Mouse (Mus musculus): Measurements from ENCODE around the gene Fxn.

Fxn gene

GRCm38 (mm10) chr19:24280601-24281228, at the start of gene Fxn:
Gene Fxn (minus strand): TSS chr19:24280605.
- peak; percentile 87 for DNase-seq

GRCm38 (mm10) chr19:24327921-24328320, 47.5 kb upstream of the Fxn start:
- DNase-seq: no peak

- DNase-seq: no peak
Observed at GRCm38 (mm10) chr19:24326969-24327368, 46.6 kb upstream of the Fxn start.

- DNase-seq: no peak
Observed at GRCm38 (mm10) chr19:24325692-24326091, 45.3 kb upstream of the Fxn start.

- no peak for DNase-seq
Observed at GRCm38 (mm10) chr19:24323841-24324613, 43.6 kb upstream of the Fxn start.

- DNase-seq: no peak
Observed at GRCm38 (mm10) chr19:24321900-24322311, 41.5 kb upstream of the Fxn start.

GRCm38 (mm10) chr19:24321211-24321899, 41.0 kb upstream of the Fxn start:
- no peak for DNase-seq

DNA sequence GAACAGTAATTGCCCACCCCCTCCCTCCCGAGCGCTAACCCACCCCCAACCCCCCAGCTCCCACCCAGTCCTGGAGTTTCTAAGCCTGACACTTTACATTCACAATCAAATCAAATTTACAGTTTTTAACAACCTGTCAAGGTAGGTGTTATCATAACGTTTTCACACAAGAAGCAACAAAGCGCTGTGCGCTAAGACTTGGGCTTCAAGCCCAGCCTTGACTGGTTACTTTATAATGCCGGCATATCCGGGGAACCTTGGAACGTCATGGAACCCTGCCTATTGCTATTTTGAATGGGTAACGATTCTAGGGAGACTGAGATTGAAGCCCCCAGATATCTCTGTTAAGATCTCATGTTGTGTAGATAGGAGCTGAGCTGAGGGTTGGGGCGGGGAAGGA, 37.8 kb upstream of the Fxn start:
- no peak for DNase-seq

- no peak for DNase-seq
Observed at GRCm38 (mm10) chr19:24317731-24318130, 37.3 kb upstream of the Fxn start.

- no peak for DNase-seq
Observed at GRCm38 (mm10) chr19:24317038-24317591, 36.7 kb upstream of the Fxn start.

DNA sequence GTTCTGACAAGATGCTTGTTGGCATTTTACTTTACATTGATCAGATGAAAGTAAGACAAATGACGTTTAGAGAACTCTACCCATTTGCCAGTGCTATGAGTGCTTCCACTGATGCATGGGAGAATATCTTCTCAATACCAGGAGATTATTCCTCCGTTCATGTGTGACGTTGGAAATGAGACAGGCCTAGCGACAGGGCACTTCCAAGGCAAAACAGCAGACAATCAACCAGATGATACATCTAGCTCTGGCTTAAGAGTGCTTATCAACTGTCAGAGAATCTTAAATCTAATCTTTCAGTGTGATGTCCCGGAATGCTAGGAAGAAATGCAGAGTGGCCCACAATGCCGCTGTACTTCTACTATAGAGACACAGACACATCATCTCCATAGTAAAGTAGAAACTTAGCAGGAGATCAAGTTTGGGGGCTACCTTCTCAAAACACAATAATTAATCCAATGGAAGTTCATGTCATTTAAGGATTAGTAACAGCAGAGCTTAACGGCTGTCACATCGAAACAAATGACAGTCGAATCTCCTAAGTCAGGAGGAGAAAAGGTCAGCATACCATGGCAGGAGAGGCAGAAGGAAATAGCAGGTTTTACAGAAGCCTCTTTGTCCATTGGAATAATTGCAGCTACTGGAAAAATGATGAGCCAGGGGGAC, 35.8 kb upstream of the Fxn start:
- DNase-seq: no peak

- DNase-seq: no peak
Observed at GRCm38 (mm10) chr19:24315234-24315633, 34.8 kb upstream of the Fxn start.

GRCm38 (mm10) chr19:24314676-24315075, 34.3 kb upstream of the Fxn start:
- DNase-seq: no peak

DNA sequence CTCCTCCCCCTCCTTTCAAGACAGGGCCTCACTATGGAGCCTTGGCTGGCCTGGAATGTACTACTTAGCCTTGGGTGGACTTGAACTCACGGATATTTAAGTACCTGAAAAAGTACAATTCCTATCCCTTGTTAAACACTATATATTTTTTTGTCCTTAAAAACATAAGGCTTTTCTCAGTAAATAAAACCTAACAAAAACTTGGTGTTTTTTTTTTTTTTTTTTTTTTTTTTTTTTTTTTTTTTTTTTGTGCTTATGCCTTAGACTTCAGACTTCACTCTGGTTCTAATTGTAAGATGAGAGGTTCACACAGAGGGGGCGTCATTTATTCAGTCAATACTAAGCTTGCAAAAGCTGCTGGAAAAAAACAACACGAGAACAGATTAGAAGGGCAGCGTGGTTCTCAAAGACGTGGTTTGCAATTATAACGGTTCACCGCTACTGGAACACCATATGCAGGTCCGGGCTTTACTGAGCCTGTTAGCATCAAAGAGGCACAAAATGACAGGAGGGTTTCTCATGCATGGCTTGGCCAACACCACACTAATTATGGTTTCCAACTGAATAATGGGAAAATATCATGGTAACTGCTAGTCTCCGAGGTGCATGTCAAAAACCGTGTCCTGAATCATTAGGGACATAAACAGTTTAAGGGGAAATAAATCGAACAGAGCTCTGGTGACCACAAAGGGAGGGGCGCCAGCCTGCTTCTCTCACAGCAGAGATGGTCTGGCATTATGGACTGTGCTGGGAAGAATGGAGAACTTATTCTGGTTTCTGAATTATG, 32.3 kb upstream of the Fxn start:
- DNase-seq: no peak

DNA sequence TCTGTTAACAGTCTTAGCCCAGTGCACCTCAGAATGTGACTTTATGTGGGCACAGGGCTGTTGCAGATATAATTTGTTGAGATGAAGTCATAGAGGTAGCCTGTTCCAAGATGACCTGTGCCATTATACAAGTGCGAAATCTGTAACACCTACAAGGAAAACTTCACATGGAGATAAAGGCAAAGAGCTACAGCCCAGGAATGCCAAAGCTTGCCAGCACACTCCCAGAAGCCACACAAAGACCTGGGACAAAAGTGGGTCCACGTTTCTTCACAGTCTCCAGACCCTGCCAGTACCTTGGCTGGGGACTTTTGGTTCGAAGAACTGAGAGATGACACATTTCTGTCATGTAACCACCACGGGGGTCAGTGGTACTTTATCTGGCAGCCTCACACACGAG, 31.6 kb upstream of the Fxn start:
- no peak for DNase-seq

GRCm38 (mm10) chr19:24308305-24308705, 27.9 kb upstream of the Fxn start:
- no peak for DNase-seq

DNA sequence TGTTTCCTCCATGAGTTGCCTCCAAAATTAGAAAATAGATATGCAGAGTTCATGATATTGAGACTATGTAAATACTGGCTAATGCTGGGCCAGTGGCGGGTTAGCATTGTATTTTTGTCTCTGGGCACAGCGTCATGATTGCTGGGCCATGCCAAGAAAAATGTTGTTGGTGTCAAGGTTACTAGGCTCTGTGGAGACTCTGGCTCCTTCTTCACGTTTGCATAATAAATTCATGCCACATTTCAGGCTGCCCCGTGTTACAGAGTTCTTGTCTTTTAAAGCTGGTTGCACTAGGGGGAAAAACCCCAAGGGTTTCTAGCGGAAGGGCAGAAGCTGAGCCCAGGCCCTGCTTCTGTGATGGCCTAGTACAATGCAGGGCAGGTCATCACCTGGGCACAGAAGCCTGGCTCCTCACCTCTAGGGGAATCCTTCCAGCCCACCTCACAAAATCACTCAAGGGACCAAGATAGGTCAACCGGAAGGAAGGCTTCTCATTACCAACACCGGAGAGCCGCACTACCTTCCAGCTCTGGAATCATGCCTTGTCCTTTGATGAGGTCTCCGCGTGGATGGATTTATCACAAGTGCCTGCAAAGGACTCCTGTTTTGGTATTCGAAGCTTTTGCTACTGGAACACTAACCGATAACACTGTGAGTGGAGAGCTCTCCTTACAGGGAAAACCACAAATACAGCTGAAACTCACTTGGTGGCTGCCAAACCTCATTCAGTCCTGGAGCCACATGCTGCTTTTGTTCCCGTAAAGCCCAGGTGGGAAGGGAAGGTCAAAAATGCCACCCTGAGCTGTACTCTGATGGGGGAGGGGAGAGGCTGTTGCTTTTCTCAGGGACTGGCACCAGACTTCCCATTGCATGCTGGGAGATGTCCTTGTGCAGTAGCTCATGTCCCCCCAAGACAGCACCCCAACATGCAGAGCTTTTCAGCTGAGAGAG, 27.1 kb upstream of the Fxn start:
- DNase-seq: no peak

DNA sequence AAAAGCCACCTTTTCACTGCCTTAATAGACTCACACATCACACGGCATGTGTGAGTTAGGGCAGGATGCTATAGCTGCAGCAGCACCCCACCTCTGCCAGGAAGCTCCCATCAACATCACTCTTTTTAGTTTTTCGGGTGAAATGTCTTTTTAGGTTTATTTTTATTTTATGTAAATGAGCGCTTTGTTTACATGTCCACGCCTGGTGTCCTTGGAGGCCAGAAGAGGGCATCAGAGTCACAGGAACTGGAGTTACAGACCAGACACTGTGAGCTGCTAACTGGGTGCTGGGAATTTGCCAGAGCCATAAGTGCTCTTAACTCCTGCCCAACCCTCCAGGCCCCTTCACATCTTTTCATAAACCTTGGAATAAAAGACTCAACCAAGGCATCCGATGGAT, 25.9 kb upstream of the Fxn start:
- DNase-seq: no peak

DNA sequence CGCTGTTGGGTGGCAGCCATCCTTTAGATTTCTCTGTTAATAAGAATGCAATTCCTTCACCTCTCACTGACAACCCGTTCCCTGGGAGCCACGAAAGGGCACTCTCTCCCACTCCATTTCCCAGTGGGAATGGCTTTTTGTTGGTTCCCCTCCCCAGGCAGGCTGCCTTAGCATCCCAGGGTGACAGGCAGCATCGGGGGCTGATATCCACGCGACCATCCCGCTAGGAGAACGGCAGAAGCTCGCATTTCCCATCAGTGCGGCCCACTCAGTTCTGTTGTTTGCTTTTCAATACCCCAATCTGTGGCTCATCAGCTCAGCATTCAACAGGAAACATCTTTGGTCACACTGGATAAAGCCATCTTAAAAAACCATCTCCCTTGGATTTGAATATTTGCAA, 21.8 kb upstream of the Fxn start:
- DNase-seq: no peak

- DNase-seq: no peak
Observed at GRCm38 (mm10) chr19:24301768-24302148, 21.4 kb upstream of the Fxn start.
